Mouse (Mus musculus) left cerebral cortex, postnatal 10 days (tissue): ENCODE measurements around the gene Olfr692. TPM values are rescaled to one million over a fixed set of nuclear protein-coding genes. Genes with fewer than 3 reads are reported as not detected.
A peak's percentile ranks its signal among the peaks of the same experiment; 100 is the strongest.

Experiments
- DNase-seq, 2 experiments: peaks; one replicate each; pipeline ENCODE4 v3.0.0; 2021 to 2022; ENCODE audit warnings: low spot score in 2 of 2, mixed read lengths in 1 of 2; ENCODE audit errors: extremely low spot score in 1 of 2
- intact Hi-C: fragments of 180-260 bp; cut with DNase I; formaldehyde crosslinking; loops from one replicate; pipeline ENCODE4 v1.15.1; 2025
- total RNA-seq, 2 experiments: library from RNA; stranded (reverse); gene quantifications; 2 replicates each; pipeline ENCODE4 v1.2.3; 2021

Olfr692 gene
- total RNA-seq, 2 experiments from 2014 or later = not detected

GRCm38 (mm10) chr7:105399058-105399934 is 31.3 kb downstream of the Olfr692 start:
- intact Hi-C loops = loop anchor here (10.0 kb wide), 1 partner anchor 224 kb away; no protein-coding TSS in a partner anchor
- no peak for DNase-seq

GRCm38 (mm10) chr7:105399935-105400624 is 32.0 kb downstream of the Olfr692 start, which contains the start of gene Fam160a2:
Gene Fam160a2, minus strand, starts transcription at chr7:105400054.
- peak; percentile 98 to 100 for DNase-seq
- intact Hi-C loops = loop anchor here (10.0 kb wide), 1 partner anchor 225 kb away; no protein-coding TSS in a partner anchor

- DNase-seq = no peak
- intact Hi-C loops = no loop called here
Measured at GRCm38 (mm10) chr7:105404268-105404667, 36.2 kb downstream of the Olfr692 start, which contains the start of gene Cnga4. Gene Cnga4, plus strand, starts transcription at chr7:105404568.

GRCm38 (mm10) chr7:105406322-105406721 is 38.3 kb downstream of the Olfr692 start:
- intact Hi-C loops = no loop called here
- no peak for DNase-seq

GRCm38 (mm10) chr7:105411874-105412632 is 44.0 kb downstream of the Olfr692 start:
- peak; percentile 71 to 77 for DNase-seq
- intact Hi-C loops = loop anchor here (2.0 to 5.0 kb wide), 2 partner anchors 65 to 105 kb away; no protein-coding TSS in a partner anchor

- no peak for DNase-seq
- intact Hi-C loops = loop anchor here (5.0 kb wide), 1 partner anchor 103 kb away; no protein-coding TSS in a partner anchor
Measured at GRCm38 (mm10) chr7:105414385-105414784, 46.4 kb downstream of the Olfr692 start.

GRCm38 (mm10) chr7:105416529-105416928 is 48.5 kb downstream of the Olfr692 start:
- DNase-seq = no peak
- intact Hi-C loops = no loop called here

- no peak for DNase-seq
- intact Hi-C loops = no loop called here
Measured at GRCm38 (mm10) chr7:105418106-105418505, 50.1 kb downstream of the Olfr692 start.

Other genes starting within 250 kb of the Olfr692 start
- gene Olfr683, start 221.2 kb upstream of the Olfr692 start, total RNA-seq = not detected
- gene Olfr684, start 204.6 kb upstream of the Olfr692 start, total RNA-seq = not detected
- gene Olfr685, start 182.2 kb upstream of the Olfr692 start, total RNA-seq = not detected
- gene Olfr686, start 160.7 kb upstream of the Olfr692 start, total RNA-seq = not detected
- gene Olfr688, start 80.1 kb upstream of the Olfr692 start, total RNA-seq = not detected
- not detected for gene Olfr689, start 57.1 kb upstream of the Olfr692 start, total RNA-seq
- gene Olfr690, start 34.1 kb upstream of the Olfr692 start, total RNA-seq = under 1 TPM; 0.32 to 0.61 TPM
- gene Olfr691, start 26.0 kb upstream of the Olfr692 start, total RNA-seq = under 1 TPM; 0.36 to 0.39 TPM
- gene Gm5901, start 6.8 kb downstream of the Olfr692 start, total RNA-seq = not detected
- gene Fam160a2, start 31.8 kb downstream of the Olfr692 start, total RNA-seq = 10 to 100 TPM; 67.7 to 71.4 TPM
- gene Cnga4, start 36.3 kb downstream of the Olfr692 start, total RNA-seq = under 1 TPM; 0.36 to 0.43 TPM
- gene Cckbr, start 57.5 kb downstream of the Olfr692 start, total RNA-seq = 10 to 100 TPM; 28.8 to 35.4 TPM
- 10 to 100 TPM; 11.1 to 13.4 TPM for gene Cavin3, start 114.1 kb downstream of the Olfr692 start, total RNA-seq
- gene Smpd1, start 186.1 kb downstream of the Olfr692 start, total RNA-seq = 100 to 1,000 TPM in 1 of 2 experiments, 10 to 100 TPM in 1; 99.5 to 101 TPM
- 100 to 1,000 TPM; 422 to 438 TPM for gene Apbb1, start 213.4 kb downstream of the Olfr692 start, total RNA-seq
- not detected for gene Hpx, start 231.9 kb downstream of the Olfr692 start, total RNA-seq